Mouse (Mus musculus): Measurements from ENCODE around the gene Gm10663.

DNA sequence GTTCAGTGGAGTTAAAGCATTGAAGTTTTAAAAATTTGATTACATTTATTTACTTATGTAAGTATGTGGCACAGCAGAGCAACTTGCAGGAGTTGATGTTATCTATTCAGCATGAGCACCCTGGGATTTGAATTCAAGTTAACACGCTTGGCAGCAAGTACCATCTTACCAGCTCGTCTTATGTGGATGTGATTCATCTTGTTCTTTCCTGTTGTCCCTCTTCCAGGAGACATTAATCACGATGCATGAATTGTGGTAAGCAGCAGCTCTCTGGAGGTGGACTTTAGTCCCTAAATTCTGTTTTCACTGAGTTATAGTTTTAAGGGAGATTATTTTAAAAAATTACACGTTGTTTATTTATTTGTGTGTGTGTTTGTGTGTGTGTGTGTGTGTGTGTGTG lies 29.2 kb downstream of the Gm10663 start:
- TF ChIP-seq POLR2AphosphoS2 (IDR thresholded peaks at IDR 0.05; ENCODE audit: insufficient read length, low read depth) (no peak), POLR2A (IDR thresholded peaks at IDR 0.05; ENCODE audit: insufficient read length, low read depth) (no peak)

Data from myocyte (in vitro differentiated cells).